Mouse (Mus musculus) MEL (cell line): ENCODE results near the gene Krtap2-4. TPM values are rescaled to one million over a fixed set of nuclear protein-coding genes. Genes with fewer than 3 reads are reported as not detected.

Experiments
- DNase-seq: peaks from one replicate; pipeline ENCODE4 v3.0.0; 2011; ENCODE audit warnings: low read depth, low spot score
- H3K27ac ChIP-seq: 2 replicates; pipeline ENCODE4 v1.5.1; 2012; ENCODE audit warnings: low read depth, mild to moderate bottlenecking, control low read depth, low read length, moderate library complexity; ENCODE audit not compliant: control insufficient read depth
- H3K27me3 ChIP-seq, 2 experiments: fragments of 150-350 bp in 1 of 2; sonication (generic) in 1 of 2; 2 replicates each; pipeline ENCODE4 v1.6.1; 2012; ENCODE audit warnings: low read length in 2 of 2, mild to moderate bottlenecking in 2 of 2, improper control_type of control experiment in 1 of 2, moderate library complexity in 1 of 2; ENCODE audit not compliant: insufficient read depth in 2 of 2, control insufficient read depth in 1 of 2
- H3K36me3 ChIP-seq, 2 experiments: 2 replicates each; pipeline ENCODE4 v1.6.1; 2012 to 2014; ENCODE audit warnings: low read length in 2 of 2, improper control_type of control experiment in 1 of 2, inconsistent platforms in 1 of 2, mild to moderate bottlenecking in 1 of 2; ENCODE audit not compliant: insufficient read depth in 2 of 2, control insufficient read depth in 1 of 2
- H3K4me1 ChIP-seq, 2 experiments: fragments of 150-350 bp in 1 of 2; sonication (generic) in 1 of 2; 2 replicates each; pipeline ENCODE4 v1.6.1; 2012; ENCODE audit warnings: low read length in 2 of 2, improper control_type of control experiment in 1 of 2, mild to moderate bottlenecking in 1 of 2; ENCODE audit not compliant: insufficient read depth in 2 of 2, control insufficient read depth in 1 of 2
- H3K4me3 ChIP-seq, 2 experiments: fragments of 150-350 bp in 1 of 2; sonication (generic) in 1 of 2; 2 replicates each; pipeline ENCODE4 v1.5.1; 2012; ENCODE audit warnings: low read depth in 2 of 2, low read length in 2 of 2, mild to moderate bottlenecking in 2 of 2, moderate library complexity in 2 of 2, control low read depth in 1 of 2, improper control_type of control experiment in 1 of 2; ENCODE audit not compliant: control insufficient read depth in 1 of 2, insufficient read depth in 1 of 2
- H3K79me2 ChIP-seq: 2 replicates; pipeline ENCODE4 v1.6.1; 2012; ENCODE audit warnings: mild to moderate bottlenecking, low read length, moderate library complexity; ENCODE audit not compliant: control insufficient read depth, poor library complexity, insufficient read depth
- H3K9ac ChIP-seq: 2 replicates; pipeline ENCODE4 v1.6.1; 2012; ENCODE audit warnings: low read depth, mild to moderate bottlenecking, control low read depth, low read length, moderate library complexity; ENCODE audit not compliant: control insufficient read depth, poor library complexity, severe bottlenecking
- H3K9me3 ChIP-seq: fragments of 150-350 bp; sonication (generic); replicated peaks from 2 replicates; pipeline ENCODE4 v1.6.1; 2012; ENCODE audit warnings: mild to moderate bottlenecking, low read length, improper control_type of control experiment, moderate library complexity; ENCODE audit not compliant: insufficient read depth
- BHLHE40 ChIP-seq: IDR thresholded peaks from 2 replicates; pipeline ENCODE4 v1.6.1; 2012; ENCODE audit warnings: low read depth, mild to moderate bottlenecking, inconsistent platforms, low read length, improper control_type of control experiment, borderline replicate concordance
- CHD1 ChIP-seq: IDR thresholded peaks from 2 replicates; pipeline ENCODE4 v1.6.1; 2012; ENCODE audit warnings: low read depth, mild to moderate bottlenecking, inconsistent platforms, low read length, improper control_type of control experiment
- ELF1 ChIP-seq: IDR thresholded peaks from 2 replicates; pipeline ENCODE4 v1.6.1; 2014; ENCODE audit warnings: low read depth, mild to moderate bottlenecking, inconsistent platforms, low read length, improper control_type of control experiment, moderate library complexity
- ETS1 ChIP-seq: IDR thresholded peaks from 2 replicates; pipeline ENCODE4 v1.6.1; 2012; ENCODE audit warnings: low read depth, mild to moderate bottlenecking, inconsistent platforms, low read length, improper control_type of control experiment, moderate library complexity
- GABPA ChIP-seq: IDR thresholded peaks from 2 replicates; pipeline ENCODE4 v1.6.1; 2012; ENCODE audit warnings: low read depth, mild to moderate bottlenecking, inconsistent platforms, low read length, improper control_type of control experiment, moderate library complexity
- JUND ChIP-seq: IDR thresholded peaks from 2 replicates; pipeline ENCODE4 v1.6.1; 2011; ENCODE audit warnings: low read depth, mild to moderate bottlenecking, improper control_type of control experiment, low read length
- KAT2A ChIP-seq: conservative IDR thresholded peaks from 2 replicates; pipeline ENCODE4 v1.6.1; 2012; ENCODE audit warnings: low read depth, low read length, improper control_type of control experiment, inconsistent platforms
- MAFK ChIP-seq: IDR thresholded peaks from 2 replicates; pipeline ENCODE4 v1.6.1; 2011; ENCODE audit warnings: low read depth, mild to moderate bottlenecking, low read length, improper control_type of control experiment, borderline replicate concordance
- MAX ChIP-seq: IDR thresholded peaks from 2 replicates; pipeline ENCODE4 v1.6.1; 2011; ENCODE audit warnings: low read length, improper control_type of control experiment
- MAZ ChIP-seq: IDR thresholded peaks from 2 replicates; pipeline ENCODE4 v1.6.1; 2012; ENCODE audit warnings: low read depth, mild to moderate bottlenecking, inconsistent platforms, low read length, improper control_type of control experiment
- MXI1 ChIP-seq: IDR thresholded peaks from 2 replicates; pipeline ENCODE4 v1.6.1; 2011; ENCODE audit warnings: mild to moderate bottlenecking, low read depth, low read length, improper control_type of control experiment
- RAD21 ChIP-seq: IDR thresholded peaks from 2 replicates; pipeline ENCODE4 v1.6.1; 2011; ENCODE audit warnings: mild to moderate bottlenecking, low read depth, low read length, improper control_type of control experiment
- SIN3A ChIP-seq: IDR thresholded peaks from 2 replicates; pipeline ENCODE4 v1.6.1; 2012; ENCODE audit warnings: low read length, improper control_type of control experiment, inconsistent platforms
- TCF12 ChIP-seq: IDR thresholded peaks from 2 replicates; pipeline ENCODE4 v1.6.1; 2014; ENCODE audit warnings: low read depth, mild to moderate bottlenecking, inconsistent platforms, low read length, improper control_type of control experiment, moderate library complexity
- UBTF ChIP-seq: IDR thresholded peaks from 2 replicates; pipeline ENCODE4 v1.6.1; 2012; ENCODE audit warnings: low read depth, mild to moderate bottlenecking, inconsistent platforms, low read length, improper control_type of control experiment, moderate library complexity, borderline replicate concordance; ENCODE audit not compliant: insufficient read depth
- USF1 ChIP-seq: IDR thresholded peaks from 2 replicates; pipeline ENCODE4 v1.6.1; 2014; ENCODE audit warnings: low read depth, mild to moderate bottlenecking, inconsistent platforms, low read length, improper control_type of control experiment, moderate library complexity
- USF2 ChIP-seq, 2 experiments: IDR thresholded peaks; 2 replicates each; pipeline ENCODE4 v1.6.1; 2011 to 2012; ENCODE audit warnings: improper control_type of control experiment in 2 of 2, low read length in 2 of 2, borderline replicate concordance in 1 of 2, inconsistent platforms in 1 of 2, low read depth in 1 of 2, mild to moderate bottlenecking in 1 of 2; ENCODE audit not compliant: insufficient read depth in 1 of 2
- ZNF384 ChIP-seq: IDR thresholded peaks from 2 replicates; pipeline ENCODE4 v1.6.1; 2012; ENCODE audit warnings: low read depth, mild to moderate bottlenecking, inconsistent platforms, low read length, improper control_type of control experiment
- polyA plus RNA-seq, 2 experiments: library from polyadenylated mRNA; stranded (reverse) in 1 of 2; unstranded in 1 of 2; fragments of >175 nt in 1 of 2; fragments of >200 nt in 1 of 2; gene quantifications; 2 replicates each; pipeline versions ENCODE4 v1.2.1 to v1.2.4; 2012; ENCODE audit warnings: low replicate concordance in 2 of 2, low read depth in 1 of 2; ENCODE audit not compliant: insufficient read length in 2 of 2, insufficient read depth in 1 of 2, missing spikeins in 1 of 2
- total RNA-seq: library from RNA; depleted of rRNA; stranded (reverse); fragments of 300-350 nt; gene quantifications from 2 replicates; pipeline ENCODE4 v1.2.3, GENCODE M21; 2012

Gene Krtap2-4
- total and polyA plus RNA-seq, 3 experiments, result not detected

GRCm38 (mm10) chr11:99650136-99650535 lies 35.5 kb upstream of the Krtap2-4 start, which contains the start of gene Gm11555:
Gene Gm11555, minus strand, starts transcription at chr11:99650236.
- H3K36me3 ChIP-seq, result no peaks in the 10 kb centered on the region
- TF ChIP-seq ETS1 (no peak), JUND (no peak), USF1 (no peak), SIN3A (no peak), CHD1 (no peak), GABPA (no peak), TCF12 (no peak), MXI1 (no peak), UBTF (no peak), MAZ (no peak), MAFK (no peak)
- no peaks in the 10 kb centered on the region for H3K79me2 ChIP-seq
- no peak within 1 kb of the TSS for H3K4me3 ChIP-seq
- H3K4me1 ChIP-seq, result no peaks in the 10 kb centered on the region
- DNase-seq, result no peak
- H3K27ac ChIP-seq, result no peak within 1 kb of the TSS
- H3K27me3 ChIP-seq, result no peaks in the 10 kb centered on the region
- no peaks in the 10 kb centered on the region for H3K9me3 ChIP-seq
- H3K9ac ChIP-seq, result no peak within 1 kb of the TSS

GRCm38 (mm10) chr11:99646444-99646843 lies 31.8 kb upstream of the Krtap2-4 start:
- H3K27ac ChIP-seq, result no peak overlapping the region
- TF ChIP-seq JUND (no peak), USF2 (IDR thresholded peaks at IDR 0.05; ENCODE audit: borderline replicate concordance in 1 of 2, insufficient read depth in 1 of 2, low read depth in 1 of 2, low read length in 2 of 2) (no peak), ELF1 (no peak), BHLHE40 (no peak), USF1 (no peak), ZNF384 (no peak), CHD1 (no peak), KAT2A (no peak), MAX (no peak), RAD21 (no peak)

More at GRCm38 (mm10) chr11:99646444-99646843, 31.8 kb upstream of the Krtap2-4 start:
- no peaks in the 10 kb centered on the region for H3K36me3 ChIP-seq
- H3K79me2 ChIP-seq, result no peaks in the 10 kb centered on the region
- no peaks in the 10 kb centered on the region for H3K27me3 ChIP-seq
- no peak for DNase-seq
- no peak overlapping the region for H3K9ac ChIP-seq
- no peaks in the 10 kb centered on the region; the same call in 1 of the 2 replicates for H3K9me3 ChIP-seq
- H3K4me3 ChIP-seq, result no peak overlapping the region
- H3K4me1 ChIP-seq, result no peaks in the 10 kb centered on the region
